Mouse (Mus musculus) MEL (cell line): ENCODE measurements around the gene Dock9. TPM values are rescaled to one million over a fixed set of nuclear protein-coding genes. Genes with fewer than 3 reads are reported as not detected.
A peak's percentile ranks its signal among the peaks of the same experiment; 100 is the strongest.

ENCODE experiments used
- DNase-seq: peaks from one replicate; pipeline ENCODE4 v3.0.0; 2011; ENCODE audit warnings: low read depth, low spot score
- H3K27ac ChIP-seq: 2 replicates; pipeline ENCODE4 v1.5.1; 2012; ENCODE audit warnings: low read depth, mild to moderate bottlenecking, control low read depth, low read length, moderate library complexity; ENCODE audit not compliant: control insufficient read depth
- H3K27me3 ChIP-seq, 2 experiments: fragments of 150-350 bp in 1 of 2; sonication (generic) in 1 of 2; 2 replicates each; pipeline ENCODE4 v1.6.1; 2012; ENCODE audit warnings: low read length in 2 of 2, mild to moderate bottlenecking in 2 of 2, improper control_type of control experiment in 1 of 2, moderate library complexity in 1 of 2; ENCODE audit not compliant: insufficient read depth in 2 of 2, control insufficient read depth in 1 of 2
- H3K36me3 ChIP-seq, 2 experiments: 2 replicates each; pipeline ENCODE4 v1.6.1; 2012 to 2014; ENCODE audit warnings: low read length in 2 of 2, improper control_type of control experiment in 1 of 2, inconsistent platforms in 1 of 2, mild to moderate bottlenecking in 1 of 2; ENCODE audit not compliant: insufficient read depth in 2 of 2, control insufficient read depth in 1 of 2
- H3K4me1 ChIP-seq, 2 experiments: fragments of 150-350 bp in 1 of 2; sonication (generic) in 1 of 2; 2 replicates each; pipeline ENCODE4 v1.6.1; 2012; ENCODE audit warnings: low read length in 2 of 2, improper control_type of control experiment in 1 of 2, mild to moderate bottlenecking in 1 of 2; ENCODE audit not compliant: insufficient read depth in 2 of 2, control insufficient read depth in 1 of 2
- H3K4me3 ChIP-seq, 2 experiments: fragments of 150-350 bp in 1 of 2; sonication (generic) in 1 of 2; 2 replicates each; pipeline ENCODE4 v1.5.1; 2012; ENCODE audit warnings: low read depth in 2 of 2, low read length in 2 of 2, mild to moderate bottlenecking in 2 of 2, moderate library complexity in 2 of 2, control low read depth in 1 of 2, improper control_type of control experiment in 1 of 2; ENCODE audit not compliant: control insufficient read depth in 1 of 2, insufficient read depth in 1 of 2
- H3K79me2 ChIP-seq: 2 replicates; pipeline ENCODE4 v1.6.1; 2012; ENCODE audit warnings: mild to moderate bottlenecking, low read length, moderate library complexity; ENCODE audit not compliant: control insufficient read depth, poor library complexity, insufficient read depth
- H3K9ac ChIP-seq: 2 replicates; pipeline ENCODE4 v1.6.1; 2012; ENCODE audit warnings: low read depth, mild to moderate bottlenecking, control low read depth, low read length, moderate library complexity; ENCODE audit not compliant: control insufficient read depth, poor library complexity, severe bottlenecking
- H3K9me3 ChIP-seq: fragments of 150-350 bp; sonication (generic); replicated peaks from 2 replicates; pipeline ENCODE4 v1.6.1; 2012; ENCODE audit warnings: mild to moderate bottlenecking, low read length, improper control_type of control experiment, moderate library complexity; ENCODE audit not compliant: insufficient read depth
- BHLHE40 ChIP-seq: IDR thresholded peaks from 2 replicates; pipeline ENCODE4 v1.6.1; 2012; ENCODE audit warnings: low read depth, mild to moderate bottlenecking, inconsistent platforms, low read length, improper control_type of control experiment, borderline replicate concordance
- CHD1 ChIP-seq: IDR thresholded peaks from 2 replicates; pipeline ENCODE4 v1.6.1; 2012; ENCODE audit warnings: low read depth, mild to moderate bottlenecking, inconsistent platforms, low read length, improper control_type of control experiment
- CHD2 ChIP-seq: IDR thresholded peaks from 2 replicates; pipeline ENCODE4 v1.6.1; 2011; ENCODE audit warnings: low read length, improper control_type of control experiment
- CTCF ChIP-seq, 3 experiments: IDR thresholded peaks in 2 of 3; conservative IDR thresholded peaks in 1 of 3; 2 replicates each; pipeline ENCODE4 v1.5.1; 2011 to 2012; ENCODE audit warnings: low read length in 3 of 3, low read depth in 2 of 3, mild to moderate bottlenecking in 2 of 3, improper control_type of control experiment in 1 of 3, inconsistent platforms in 1 of 3, mixed read lengths in 1 of 3, moderate library complexity in 1 of 3; ENCODE audit not compliant: control insufficient read depth in 1 of 3, insufficient read depth in 1 of 3, poor library complexity in 1 of 3, severe bottlenecking in 1 of 3
- E2F4 ChIP-seq: IDR thresholded peaks from 2 replicates; pipeline ENCODE4 v1.6.1; 2011; ENCODE audit warnings: low read depth, low read length, improper control_type of control experiment, borderline replicate concordance
- ELF1 ChIP-seq: IDR thresholded peaks from 2 replicates; pipeline ENCODE4 v1.6.1; 2014; ENCODE audit warnings: low read depth, mild to moderate bottlenecking, inconsistent platforms, low read length, improper control_type of control experiment, moderate library complexity
- EP300 ChIP-seq, 2 experiments: IDR thresholded peaks; 2 replicates each; pipeline ENCODE4 v1.6.1; 2011; ENCODE audit warnings: improper control_type of control experiment in 2 of 2, low read length in 2 of 2, low read depth in 1 of 2, mild to moderate bottlenecking in 1 of 2
- ETS1 ChIP-seq: IDR thresholded peaks from 2 replicates; pipeline ENCODE4 v1.6.1; 2012; ENCODE audit warnings: low read depth, mild to moderate bottlenecking, inconsistent platforms, low read length, improper control_type of control experiment, moderate library complexity
- GABPA ChIP-seq: IDR thresholded peaks from 2 replicates; pipeline ENCODE4 v1.6.1; 2012; ENCODE audit warnings: low read depth, mild to moderate bottlenecking, inconsistent platforms, low read length, improper control_type of control experiment, moderate library complexity
- GATA1 ChIP-seq: IDR thresholded peaks from 2 replicates; pipeline ENCODE4 v1.6.1; 2011; ENCODE audit warnings: low read depth, low read length, improper control_type of control experiment
- HCFC1 ChIP-seq: IDR thresholded peaks from 2 replicates; pipeline ENCODE4 v1.6.1; 2012; ENCODE audit warnings: low read depth, mild to moderate bottlenecking, inconsistent platforms, low read length, improper control_type of control experiment, moderate library complexity
- JUND ChIP-seq: IDR thresholded peaks from 2 replicates; pipeline ENCODE4 v1.6.1; 2011; ENCODE audit warnings: low read depth, mild to moderate bottlenecking, improper control_type of control experiment, low read length
- KAT2A ChIP-seq: conservative IDR thresholded peaks from 2 replicates; pipeline ENCODE4 v1.6.1; 2012; ENCODE audit warnings: low read depth, low read length, improper control_type of control experiment, inconsistent platforms
- MAFK ChIP-seq: IDR thresholded peaks from 2 replicates; pipeline ENCODE4 v1.6.1; 2011; ENCODE audit warnings: low read depth, mild to moderate bottlenecking, low read length, improper control_type of control experiment, borderline replicate concordance
- MAX ChIP-seq: IDR thresholded peaks from 2 replicates; pipeline ENCODE4 v1.6.1; 2011; ENCODE audit warnings: low read length, improper control_type of control experiment
- MEF2A ChIP-seq: IDR thresholded peaks from 2 replicates; pipeline ENCODE4 v1.6.1; 2014; ENCODE audit warnings: low read depth, mild to moderate bottlenecking, inconsistent platforms, low read length, improper control_type of control experiment; ENCODE audit not compliant: poor library complexity, insufficient replicate concordance, severe bottlenecking; ENCODE audit errors: extremely low read depth
- MXI1 ChIP-seq: IDR thresholded peaks from 2 replicates; pipeline ENCODE4 v1.6.1; 2011; ENCODE audit warnings: mild to moderate bottlenecking, low read depth, low read length, improper control_type of control experiment
- MYB ChIP-seq: IDR thresholded peaks from 2 replicates; pipeline ENCODE4 v1.6.1; 2011; ENCODE audit warnings: mild to moderate bottlenecking, low read depth, low read length, improper control_type of control experiment
- MYC ChIP-seq: IDR thresholded peaks from 2 replicates; pipeline ENCODE4 v1.6.1; 2011; ENCODE audit warnings: low read depth, mild to moderate bottlenecking, low read length, improper control_type of control experiment, moderate library complexity
- NELFE ChIP-seq: IDR thresholded peaks from 2 replicates; pipeline ENCODE4 v1.6.1; 2011; ENCODE audit warnings: low read depth, low read length, improper control_type of control experiment
- NRF1 ChIP-seq: IDR thresholded peaks from 2 replicates; pipeline ENCODE4 v1.6.1; 2014; ENCODE audit warnings: low read depth, mild to moderate bottlenecking, inconsistent platforms, low read length, improper control_type of control experiment, moderate library complexity; ENCODE audit not compliant: poor library complexity, insufficient read depth, severe bottlenecking
- POLR2A ChIP-seq, 2 experiments: IDR thresholded peaks; 2 replicates each; pipeline ENCODE4 v1.6.1; 2011 to 2012; ENCODE audit warnings: low read length in 2 of 2, mild to moderate bottlenecking in 2 of 2, control low read depth in 1 of 2, improper control_type of control experiment in 1 of 2, low read depth in 1 of 2, moderate library complexity in 1 of 2; ENCODE audit not compliant: control insufficient read depth in 1 of 2, insufficient read depth in 1 of 2, poor library complexity in 1 of 2
- POLR2AphosphoS2 ChIP-seq: IDR thresholded peaks from 2 replicates; pipeline ENCODE4 v1.6.1; 2011; ENCODE audit warnings: low read length, improper control_type of control experiment
- POLR2AphosphoS5 ChIP-seq: IDR thresholded peaks from 2 replicates; pipeline ENCODE4 v1.6.1; 2012; ENCODE audit warnings: low read depth, borderline replicate concordance, mild to moderate bottlenecking, inconsistent platforms, low read length, moderate library complexity, mixed read lengths
- RAD21 ChIP-seq: IDR thresholded peaks from 2 replicates; pipeline ENCODE4 v1.6.1; 2011; ENCODE audit warnings: mild to moderate bottlenecking, low read depth, low read length, improper control_type of control experiment
- RCOR1 ChIP-seq: IDR thresholded peaks from 2 replicates; pipeline ENCODE4 v1.6.1; 2012; ENCODE audit warnings: low read depth, mild to moderate bottlenecking, inconsistent platforms, low read length, improper control_type of control experiment
- SMC3 ChIP-seq: IDR thresholded peaks from 2 replicates; pipeline ENCODE4 v1.6.1; 2011; ENCODE audit warnings: low read depth, low read length, improper control_type of control experiment
- TAL1 ChIP-seq: IDR thresholded peaks from 2 replicates; pipeline ENCODE4 v1.6.1; 2012; ENCODE audit warnings: mild to moderate bottlenecking, inconsistent platforms, low read length, moderate library complexity, mixed read lengths
- TBP ChIP-seq: IDR thresholded peaks from 2 replicates; pipeline ENCODE4 v1.8.0; 2011; ENCODE audit warnings: low read depth, low read length, improper control_type of control experiment
- UBTF ChIP-seq: IDR thresholded peaks from 2 replicates; pipeline ENCODE4 v1.6.1; 2012; ENCODE audit warnings: low read depth, mild to moderate bottlenecking, inconsistent platforms, low read length, improper control_type of control experiment, moderate library complexity, borderline replicate concordance; ENCODE audit not compliant: insufficient read depth
- USF2 ChIP-seq, 2 experiments: IDR thresholded peaks; 2 replicates each; pipeline ENCODE4 v1.6.1; 2011 to 2012; ENCODE audit warnings: improper control_type of control experiment in 2 of 2, low read length in 2 of 2, borderline replicate concordance in 1 of 2, inconsistent platforms in 1 of 2, low read depth in 1 of 2, mild to moderate bottlenecking in 1 of 2; ENCODE audit not compliant: insufficient read depth in 1 of 2
- ZC3H11A ChIP-seq: IDR thresholded peaks from 2 replicates; pipeline ENCODE4 v1.6.1; 2012; ENCODE audit warnings: low read depth, mild to moderate bottlenecking, inconsistent platforms, low read length, improper control_type of control experiment
- ZKSCAN1 ChIP-seq: IDR thresholded peaks from 2 replicates; pipeline ENCODE4 v1.6.1; 2012; ENCODE audit warnings: low read depth, mild to moderate bottlenecking, inconsistent platforms, low read length, improper control_type of control experiment, moderate library complexity
- ZMIZ1 ChIP-seq: IDR thresholded peaks from 2 replicates; pipeline ENCODE4 v1.6.1; 2012; ENCODE audit warnings: low read depth, mild to moderate bottlenecking, inconsistent platforms, low read length, improper control_type of control experiment, moderate library complexity
- ZNF384 ChIP-seq: IDR thresholded peaks from 2 replicates; pipeline ENCODE4 v1.6.1; 2012; ENCODE audit warnings: low read depth, mild to moderate bottlenecking, inconsistent platforms, low read length, improper control_type of control experiment
- polyA plus RNA-seq, 2 experiments: library from polyadenylated mRNA; stranded (reverse) in 1 of 2; unstranded in 1 of 2; fragments of >175 nt in 1 of 2; fragments of >200 nt in 1 of 2; gene quantifications; 2 replicates each; pipeline versions ENCODE4 v1.2.1 to v1.2.4; 2012; ENCODE audit warnings: low replicate concordance in 2 of 2, low read depth in 1 of 2; ENCODE audit not compliant: insufficient read length in 2 of 2, insufficient read depth in 1 of 2, missing spikeins in 1 of 2
- total RNA-seq: library from RNA; depleted of rRNA; stranded (reverse); fragments of 300-350 nt; gene quantifications from 2 replicates; pipeline ENCODE4 v1.2.3, GENCODE M21; 2012

Gene Dock9
- total and polyA plus RNA-seq, 3 experiments, result 6.3 to 9.4 TPM; not detected in 1

GRCm38 (mm10) chr14:121579055-121579454 is 218.6 kb downstream of the Dock9 start:
- Histone ChIP-seq H3K9me3 (no peaks in the 10 kb centered on the region), H3K9ac (no peak overlapping the region), H3K79me2 (no peaks in the 10 kb centered on the region), H3K4me3 (no peak overlapping the region), H3K27me3 (no peaks in the 10 kb centered on the region), H3K4me1 (no peaks in the 10 kb centered on the region), H3K27ac (no peak overlapping the region), H3K36me3 (no peaks in the 10 kb centered on the region)
- TF ChIP-seq CHD2, result no peak
- TF ChIP-seq USF2 (IDR thresholded peaks at IDR 0.05; ENCODE audit: borderline replicate concordance in 1 of 2, insufficient read depth in 1 of 2, low read depth in 1 of 2, low read length in 2 of 2), result no peak
- no peak for TF ChIP-seq JUND
- no peak for TF ChIP-seq BHLHE40
- no peak for TF ChIP-seq GABPA
- peak; percentile 75 to 91 (median 75) for TF ChIP-seq CTCF (IDR thresholded peaks at IDR 0.05 in 2 of 3, conservative IDR thresholded peaks at IDR 0.05 in 1 of 3; ENCODE audit: control insufficient read depth in 1 of 3, insufficient read depth in 1 of 3, low read depth in 2 of 3, low read length in 3 of 3, poor library complexity in 1 of 3, severe bottlenecking in 1 of 3)
- TF ChIP-seq CHD1, result no peak
- peak; percentile 32; the same call in 1 of the 2 replicates for TF ChIP-seq GATA1
- TF ChIP-seq SMC3, result peak; percentile 83
- peak; percentile 80 for TF ChIP-seq ZC3H11A
- TF ChIP-seq MYC, result peak; percentile 75; the same call in 1 of the 2 replicates
- TF ChIP-seq MAX, result peak; percentile 58
- no peak for TF ChIP-seq ZNF384
- no peak for TF ChIP-seq ETS1
- no peak for TF ChIP-seq ELF1
- no peak for TF ChIP-seq POLR2AphosphoS2
- TF ChIP-seq TAL1, result no peak
- TF ChIP-seq MYB, result no peak
- no peak for TF ChIP-seq E2F4
- TF ChIP-seq MEF2A, result no peak
- no peak for TF ChIP-seq NELFE
- no peak for TF ChIP-seq EP300 (IDR thresholded peaks at IDR 0.05; ENCODE audit: low read depth in 1 of 2, low read length in 2 of 2)
- TF ChIP-seq HCFC1, result no peak
- peak; percentile 86 for TF ChIP-seq RAD21
- peak; percentile 88 for TF ChIP-seq RCOR1
- no peak for TF ChIP-seq ZKSCAN1
- no peak for TF ChIP-seq ZMIZ1
- no peak for TF ChIP-seq MAFK
- TF ChIP-seq KAT2A, result no peak
- TF ChIP-seq UBTF, result no peak
- no peak for TF ChIP-seq NRF1
- no peak for TF ChIP-seq MXI1
- TF ChIP-seq TBP, result no peak
- TF ChIP-seq POLR2A (IDR thresholded peaks at IDR 0.05; ENCODE audit: control insufficient read depth in 1 of 2, insufficient read depth in 1 of 2, low read depth in 1 of 2, low read length in 2 of 2, poor library complexity in 1 of 2), result no peak
- TF ChIP-seq POLR2AphosphoS5, result no peak
- DNase-seq, result peak; percentile 77
